Mouse (Mus musculus) embryonic facial prominence, embryonic 14.5 days (tissue): ENCODE measurements at regions not wholly inside any gene's neighbourhood (a gene's known extent, or its start where the extent isn't known, plus 50 kb on each side); places are given as distances from the start of the nearest gene placed in this dataset.

ENCODE experiments used
- ATAC-seq: fragments of 200-750 bp; cut with Nextera tagmentation; 2 replicates; pipeline ENCODE4 v1.8.0; 2017; ENCODE audit warnings: low read depth, moderate number of reproducible peaks, moderate TSS enrichment
- DNase-seq: peaks from one replicate; pipeline ENCODE4 v3.0.0-alpha.2; 2015; ENCODE audit warnings: low spot score
- H3K27ac ChIP-seq: fragments of 300-500 bp; sonication (generic); replicated peaks from 2 replicates; pipeline ENCODE4 v1.5.1; 2014; ENCODE audit warnings: low read depth, mild to moderate bottlenecking, low read length, moderate library complexity
- H3K27me3 ChIP-seq: fragments of 300-500 bp; sonication (generic); replicated peaks from 2 replicates; pipeline ENCODE4 v1.6.1; 2014; ENCODE audit warnings: low read length; ENCODE audit not compliant: control insufficient read depth, insufficient read depth
- H3K36me3 ChIP-seq: fragments of 300-500 bp; sonication (generic); 2 replicates; pipeline ENCODE4 v1.6.1; 2014; ENCODE audit warnings: low read length, mixed read lengths; ENCODE audit not compliant: control insufficient read depth, insufficient read depth
- H3K4me1 ChIP-seq: fragments of 300-500 bp; sonication (generic); 2 replicates; pipeline ENCODE4 v1.6.1; 2014; ENCODE audit warnings: antibody characterized with exemption, low read length; ENCODE audit not compliant: control insufficient read depth, insufficient read depth
- H3K4me2 ChIP-seq: fragments of 300-500 bp; sonication (generic); 2 replicates; pipeline ENCODE4 v1.6.1; 2014; ENCODE audit warnings: low read depth, mild to moderate bottlenecking, low read length, moderate library complexity, mixed read lengths
- H3K4me3 ChIP-seq: fragments of 300-500 bp; sonication (generic); 2 replicates; pipeline ENCODE4 v1.5.1; 2014; ENCODE audit warnings: low read depth, mild to moderate bottlenecking, low read length
- H3K9ac ChIP-seq: fragments of 300-500 bp; sonication (generic); 2 replicates; pipeline ENCODE4 v1.6.1; 2014; ENCODE audit warnings: low read depth, mild to moderate bottlenecking, low read length, moderate library complexity, mixed read lengths
- H3K9me3 ChIP-seq: fragments of 300-500 bp; sonication (generic); 2 replicates; pipeline ENCODE4 v1.6.1; 2016; ENCODE audit warnings: low read length; ENCODE audit not compliant: control insufficient read depth
- WGBS: fragments of 180-500 bp; shearing (Covaris S2); extraction: QIAGEN DNeasy Blood & Tissue Kit; methylation state at CpG from one replicate; pipeline ENCODE4 v1.1.7; 2014; 5-methylcytosine and 5-hydroxymethylcytosine counted together

DNA sequence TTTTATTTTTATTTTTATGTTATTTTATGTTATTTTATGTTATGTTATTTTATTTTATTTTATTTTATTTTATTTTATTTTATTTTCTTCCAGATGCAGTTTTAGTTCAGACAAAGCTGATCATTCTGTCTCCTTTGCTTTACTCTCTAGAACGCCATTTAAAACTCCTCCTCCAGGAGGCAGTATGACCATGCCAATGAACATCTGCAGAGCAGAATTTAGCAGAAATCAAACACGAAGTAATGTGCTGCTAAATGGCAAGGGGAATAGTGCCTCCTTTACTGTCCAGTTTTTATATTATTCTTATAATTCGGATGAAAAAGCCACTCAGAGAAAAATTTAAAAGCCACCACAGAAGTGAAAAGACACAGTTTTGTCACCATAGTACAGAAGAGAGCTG, 1059.1 kb downstream of the 9330182O14Rik start:
- Histone ChIP-seq H3K4me1 (no peaks in the 10 kb centered on the region), H3K4me2 (no peak overlapping the region), H3K27ac (no peak overlapping the region), H3K27me3 (no peaks in the 10 kb centered on the region), H3K9me3 (no peaks in the 10 kb centered on the region), H3K36me3 (no peaks in the 10 kb centered on the region), H3K9ac (no peak overlapping the region), H3K4me3 (no peak overlapping the region)
- ATAC-seq (no peak), DNase-seq (peak; percentile 58)
- WGBS: 17% methylated on average over 3 of the region's 3 CpGs

GRCm38 (mm10) chr15:41223801-41224200, 1089.6 kb downstream of the 9330182O14Rik start:
- no peak for DNase-seq
- Histone ChIP-seq H3K4me1 (no peaks in the 10 kb centered on the region), H3K36me3 (no peaks in the 10 kb centered on the region), H3K9me3 (no peaks in the 10 kb centered on the region), H3K9ac (no peak overlapping the region), H3K27me3 (no peaks in the 10 kb centered on the region), H3K4me3 (no peak overlapping the region), H3K4me2 (no peak overlapping the region), H3K27ac (no peak overlapping the region)
- ATAC-seq: no peak
- 70% methylated on average over 1 of the region's 1 CpGs for WGBS

DNA sequence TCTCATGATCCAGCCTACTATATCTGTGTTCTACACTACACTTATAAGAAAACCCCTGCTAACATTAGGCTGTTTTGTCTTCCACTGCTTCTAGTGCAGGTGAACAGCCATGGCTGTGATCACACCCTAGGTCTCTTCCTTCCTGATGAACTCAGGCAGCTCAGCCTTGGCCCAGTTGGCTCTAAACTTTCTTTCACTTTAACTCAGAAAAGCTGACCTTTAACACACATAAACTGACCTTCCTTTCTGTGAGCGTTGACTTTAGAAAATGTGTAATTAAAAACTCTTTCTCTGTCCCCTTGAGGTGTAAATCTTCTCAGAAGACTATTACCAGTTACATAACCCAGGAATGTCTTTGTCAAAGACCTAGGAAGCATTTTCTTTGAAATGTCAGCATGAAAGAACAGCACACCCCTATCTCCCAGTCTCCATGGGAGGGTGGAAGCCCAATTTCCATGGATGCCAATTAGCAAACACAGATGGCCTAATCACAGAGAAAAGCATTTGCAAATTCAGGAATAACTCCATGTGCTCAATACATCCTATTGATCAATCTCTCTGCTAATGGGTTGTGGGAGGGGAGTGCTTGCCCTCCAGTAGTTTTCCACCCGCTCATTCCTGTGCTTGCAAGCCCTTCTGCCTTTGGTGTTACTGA, 1098.4 kb downstream of the 9330182O14Rik start:
- H3K4me3 ChIP-seq: no peak overlapping the region
- 54% methylated on average over 2 of the region's 2 CpGs for whole genome bisulfite sequencing

More for the DNA sequence above, 1098.4 kb downstream of the 9330182O14Rik start:
- no peak overlapping the region for H3K4me2 ChIP-seq
- DNase-seq: no peak
- no peaks in the 10 kb centered on the region for H3K27me3 ChIP-seq
- no peaks in the 10 kb centered on the region for H3K9me3 ChIP-seq
- no peaks in the 10 kb centered on the region for H3K4me1 ChIP-seq
- H3K36me3 ChIP-seq: no peaks in the 10 kb centered on the region
- ATAC-seq: no peak
- H3K27ac ChIP-seq: no peak overlapping the region
- H3K9ac ChIP-seq: no peak overlapping the region
